8 mouse cellular contexts compared by ENCODE assay signal in the genomic region with DNA sequence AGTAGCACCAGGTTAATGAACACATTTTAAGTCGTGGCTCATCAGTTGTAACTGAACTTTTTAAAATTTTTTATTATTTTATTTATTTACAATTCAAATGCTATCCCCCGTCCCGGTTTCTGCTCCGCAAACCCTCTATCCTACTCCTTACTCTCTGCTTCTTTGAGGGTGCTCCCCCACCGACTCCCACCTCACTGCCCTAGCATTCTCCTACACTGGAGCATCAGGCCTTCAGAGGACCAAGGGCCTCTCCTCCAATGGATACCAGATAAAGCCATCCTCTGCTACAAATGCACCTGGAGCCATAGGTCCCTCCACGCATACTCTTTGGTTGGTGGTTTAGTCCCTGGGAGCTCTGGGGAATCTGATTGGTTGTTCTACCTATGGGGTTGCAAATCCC. TPM values are rescaled to one million over a fixed set of nuclear protein-coding genes. Genes with fewer than 3 reads are reported as not detected.
DNase-seq lines count a peak whose midpoint lies in the region; ATAC-seq and TF ChIP-seq lines count a peak whose summit lies in the region.

No protein-coding gene starts in this region.

- TF ChIP-seq POLR2A in ES-Bruce4 (IDR thresholded peaks at IDR 0.05; ENCODE audit: insufficient read depth, low read length): no peak

- no peaks in the 10 kb centered on the region for H3K4me1 ChIP-seq in heart, embryonic 12.5 days (replicated peaks)
- H3K4me1 ChIP-seq in ES-Bruce4 (ENCODE audit: control insufficient read depth, insufficient read depth, low read length): no peaks in the 10 kb centered on the region
- 0 out of 2 replicates have a peak, but pooled peaks cover 2% of the 10 kb centered on the region for H3K4me1 ChIP-seq in forebrain, embryonic 12.5 days
- no peaks in the 10 kb centered on the region; the same call in 1 of the 2 replicates for H3K4me1 ChIP-seq in liver, embryonic 11.5 days (replicated peaks; ENCODE audit: control insufficient read depth, insufficient read depth, low read length)

- no peak for TF ChIP-seq EP300 in ES-Bruce4 (IDR thresholded peaks at IDR 0.05; ENCODE audit: insufficient read depth, low read depth, low read length)

- no peak overlapping the region for H3K9ac ChIP-seq in heart, embryonic 12.5 days
- peak overlapping the region; percentile 18 for H3K9ac ChIP-seq in ES-Bruce4 (ENCODE audit: low read depth, poor library complexity, severe bottlenecking)
- H3K9ac ChIP-seq in forebrain, embryonic 12.5 days: 0 out of 2 replicates have a peak overlapping the region, but pooled peaks have one; percentile 66
- H3K9ac ChIP-seq in liver, embryonic 11.5 days (ENCODE audit: low read depth, low read length): peak overlapping the region; percentile 70; the same call in 1 of the 2 replicates

- 47% methylated on average over 6 of the region's 6 CpGs for WGBS in heart, embryonic 12.5 days
- 38% methylated on average over 6 of the region's 6 CpGs for WGBS in forebrain, embryonic 12.5 days
- 48% methylated on average over 6 of the region's 6 CpGs for WGBS in liver, embryonic 11.5 days

- H3K4me2 ChIP-seq in heart, embryonic 12.5 days: peak overlapping the region; percentile 62
- H3K4me2 ChIP-seq in forebrain, embryonic 12.5 days: peak overlapping the region; percentile 61
- peak overlapping the region; percentile 79 for H3K4me2 ChIP-seq in liver, embryonic 11.5 days

- H3K9me3 ChIP-seq in heart, embryonic 12.5 days (replicated peaks): no peaks in the 10 kb centered on the region
- no peaks in the 10 kb centered on the region for H3K9me3 ChIP-seq in ES-Bruce4 (replicated peaks; ENCODE audit: control insufficient read depth, insufficient read depth, low read length, poor library complexity, severe bottlenecking)
- no peaks in the 10 kb centered on the region for H3K9me3 ChIP-seq in forebrain, embryonic 12.5 days
- no peaks in the 10 kb centered on the region for H3K9me3 ChIP-seq in liver, embryonic 11.5 days (ENCODE audit: control insufficient read depth, low read length)

- no peak for DNase-seq in heart, postnatal 10 days
- no peak for DNase-seq in liver, embryonic 11.5 days (ENCODE audit: low spot score)
- peak; percentile 3 to 16 for DNase-seq in thymus, postnatal 36 days
- no peak for DNase-seq in left cerebral cortex, postnatal 25 days (ENCODE audit: low spot score in 2 of 2)

- no peak overlapping the region for H3K27ac ChIP-seq in heart, embryonic 12.5 days (ENCODE audit: poor library complexity, severe bottlenecking)
- H3K27ac ChIP-seq in ES-Bruce4 (ENCODE audit: insufficient read depth, low read length): no peak overlapping the region
- H3K27ac ChIP-seq in forebrain, embryonic 12.5 days: peak overlapping the region; percentile 91; the same call in 1 of the 2 replicates
- H3K27ac ChIP-seq in liver, embryonic 11.5 days (ENCODE audit: low read depth, low read length): no peak overlapping the region

- TF ChIP-seq CTCF in ES-Bruce4 (IDR thresholded peaks at IDR 0.05; ENCODE audit: low read depth, low read length): no peak

- no peak for ATAC-seq in heart, embryonic 12.5 days (ENCODE audit: insufficient number of reproducible peaks, low FRiP score)
- no peak; the same call in 1 of the 2 replicates for ATAC-seq in forebrain, embryonic 12.5 days (ENCODE audit: low FRiP score)
- ATAC-seq in liver, embryonic 11.5 days (replicated peaks; ENCODE audit: low FRiP score): no peak
- no peak for ATAC-seq in megakaryocyte-erythroid progenitor cell, adult 5-6 weeks (replicated peaks; ENCODE audit: low FRiP score, low TSS enrichment, poor library complexity, severe bottlenecking)

- H3K4me3 ChIP-seq in heart, embryonic 12.5 days: peak overlapping the region; percentile 75
- peak overlapping the region; percentile 35 for H3K4me3 ChIP-seq in ES-Bruce4 (ENCODE audit: low read depth, low read length)
- H3K4me3 ChIP-seq in forebrain, embryonic 12.5 days (replicated peaks): peak overlapping the region; percentile 72
- H3K4me3 ChIP-seq in liver, embryonic 11.5 days (ENCODE audit: low read depth, low read length): peak overlapping the region; percentile 61

- no peaks in the 10 kb centered on the region for H3K36me3 ChIP-seq in heart, embryonic 12.5 days
- no peaks in the 10 kb centered on the region for H3K36me3 ChIP-seq in ES-Bruce4 (ENCODE audit: control insufficient read depth, insufficient read depth, low read length, poor library complexity, severe bottlenecking)
- H3K36me3 ChIP-seq in forebrain, embryonic 12.5 days (replicated peaks): no peaks in the 10 kb centered on the region
- H3K36me3 ChIP-seq in liver, embryonic 11.5 days (ENCODE audit: control insufficient read depth, insufficient read depth, low read length): no peaks in the 10 kb centered on the region

- no peaks in the 10 kb centered on the region for H3K27me3 ChIP-seq in heart, embryonic 12.5 days (replicated peaks)
- H3K27me3 ChIP-seq in ES-Bruce4 (ENCODE audit: control insufficient read depth, insufficient read depth, low read length, poor library complexity, severe bottlenecking): no peaks in the 10 kb centered on the region
- H3K27me3 ChIP-seq in forebrain, embryonic 12.5 days: no peaks in the 10 kb centered on the region
- H3K27me3 ChIP-seq in liver, embryonic 11.5 days (replicated peaks; ENCODE audit: control insufficient read depth, insufficient read depth, low read length): no peaks in the 10 kb centered on the region

- intact Hi-C loops in heart, postnatal 10 days (cut with DNase I): loop anchor here (5.0 kb wide), 1 partner anchor 112 kb away; the partner anchor contains the start of gene Med6
- intact Hi-C loops in left cerebral cortex, postnatal 25 days (cut with DNase I): no loop called here

RNA-seq across cellular contexts. Expression of gene Cox16, which starts 0.4 kb away (rescaled TPM):
- polyA plus RNA-seq in heart, embryonic 12.5 days (2016; fragmentation: Nextera tagmentation; extraction: Ambion mirVana): 96.9 and 103 TPM in 2 replicates
- 10 to 100 TPM; 65.3 to 68.3 TPM for total RNA-seq in heart, postnatal 10 days (2021)
- polyA plus RNA-seq in ES-Bruce4 (2011; ENCODE audit: insufficient read depth, insufficient read length, low read depth, missing spikeins): 49.6 and 66.8 TPM in 2 replicates
- 133 and 136 TPM in 2 replicates for polyA plus RNA-seq in forebrain, embryonic 12.5 days (2016; fragmentation: Nextera tagmentation; extraction: Ambion mirVana)
- polyA plus RNA-seq in liver, embryonic 11.5 days (2014; fragmentation: Nextera tagmentation; extraction: Ambion mirVana): 127 and 135 TPM in 2 replicates
- total RNA-seq in megakaryocyte-erythroid progenitor cell, adult 5-6 weeks (2014; fragmentation: Nextera tagmentation): 77.5 and 115 TPM in 2 replicates
- total RNA-seq in megakaryocyte-erythroid progenitor cell, adult 5-6 weeks (2017): 70.2 and 120 TPM in 2 replicates
- 10 to 100 TPM; 35.2 to 40.7 TPM for total RNA-seq in left cerebral cortex, postnatal 25 days (2021)

RNA-seq across cellular contexts. Expression of gene Gm20498, which starts 47.4 kb away (rescaled TPM):
- 25.3 and 34.7 TPM in 2 replicates for polyA plus RNA-seq in heart, embryonic 12.5 days (2016; fragmentation: Nextera tagmentation; extraction: Ambion mirVana)
- total RNA-seq in heart, postnatal 10 days (2021): 10 to 100 TPM; 35.8 to 42.6 TPM
- 17.0 and 26.8 TPM in 2 replicates for polyA plus RNA-seq in ES-Bruce4 (2011; ENCODE audit: insufficient read depth, insufficient read length, low read depth, missing spikeins)
- 23.3 and 24.6 TPM in 2 replicates for polyA plus RNA-seq in forebrain, embryonic 12.5 days (2016; fragmentation: Nextera tagmentation; extraction: Ambion mirVana)
- 25.8 and 31.6 TPM in 2 replicates for polyA plus RNA-seq in liver, embryonic 11.5 days (2014; fragmentation: Nextera tagmentation; extraction: Ambion mirVana)
- 9.7 and 18.7 TPM in 2 replicates for total RNA-seq in megakaryocyte-erythroid progenitor cell, adult 5-6 weeks (2014; fragmentation: Nextera tagmentation)
- total RNA-seq in megakaryocyte-erythroid progenitor cell, adult 5-6 weeks (2017): 57.2 and 72.9 TPM in 2 replicates
- total RNA-seq in left cerebral cortex, postnatal 25 days (2021): 10 to 100 TPM; 40.6 to 42.3 TPM

RNA-seq across cellular contexts. Expression of gene Synj2bp, which starts 47.4 kb away (rescaled TPM):
- 29.2 and 34.6 TPM in 2 replicates for polyA plus RNA-seq in heart, embryonic 12.5 days (2016; fragmentation: Nextera tagmentation; extraction: Ambion mirVana)
- 10 to 100 TPM; 35.9 to 43.0 TPM for total RNA-seq in heart, postnatal 10 days (2021)
- 38.3 and 43.0 TPM in 2 replicates for polyA plus RNA-seq in ES-Bruce4 (2011; ENCODE audit: insufficient read depth, insufficient read length, low read depth, missing spikeins)
- polyA plus RNA-seq in forebrain, embryonic 12.5 days (2016; fragmentation: Nextera tagmentation; extraction: Ambion mirVana): 30.9 and 34.2 TPM in 2 replicates
- 33.8 and 33.9 TPM in 2 replicates for polyA plus RNA-seq in liver, embryonic 11.5 days (2014; fragmentation: Nextera tagmentation; extraction: Ambion mirVana)
- 18.4 and 34.7 TPM in 2 replicates for total RNA-seq in megakaryocyte-erythroid progenitor cell, adult 5-6 weeks (2014; fragmentation: Nextera tagmentation)
- 43.6 and 48.1 TPM in 2 replicates for total RNA-seq in megakaryocyte-erythroid progenitor cell, adult 5-6 weeks (2017)
- 10 to 100 TPM; 33.7 to 36.8 TPM for total RNA-seq in left cerebral cortex, postnatal 25 days (2021)

Comparison
In these comparisons a context has a peak if more than half of its experiments do, and no peak if none do; other contexts are left out.
1. DNase-seq: peak in thymus, postnatal 36 days (2 of 2); none in heart, postnatal 10 days (0 of 2), liver, embryonic 11.5 days (single experiment) and left cerebral cortex, postnatal 25 days (0 of 2).
2. Peak in every context shown above with its lines, with median percentiles within 50 percentile points of each other: H3K4me2 ChIP-seq and H3K4me3 ChIP-seq.